Mouse (Mus musculus) liver, embryonic 15.5 days (tissue): ENCODE data around the gene Ddit4. TPM values are rescaled to one million over a fixed set of nuclear protein-coding genes. Genes with fewer than 3 reads are reported as not detected.

Source experiments
- ATAC-seq: fragments of 200-750 bp; cut with Nextera tagmentation; 2 replicates; pipeline ENCODE4 v1.8.0; 2017; ENCODE audit warnings: moderate number of reproducible peaks, mild to moderate bottlenecking, moderate library complexity; ENCODE audit not compliant: insufficient read depth
- H3K27ac ChIP-seq: fragments of 300-500 bp; sonication (generic); replicated peaks from 2 replicates; pipeline ENCODE4 v1.5.1; 2015; ENCODE audit warnings: mild to moderate bottlenecking, inconsistent platforms
- H3K27me3 ChIP-seq: fragments of 300-500 bp; sonication (generic); 2 replicates; pipeline ENCODE4 v1.6.1; 2015; ENCODE audit warnings: mild to moderate bottlenecking, inconsistent platforms
- H3K36me3 ChIP-seq: fragments of 300-500 bp; sonication (generic); replicated peaks from 2 replicates; pipeline ENCODE4 v1.6.1; 2015; ENCODE audit warnings: moderate library complexity, mild to moderate bottlenecking, inconsistent platforms
- H3K4me1 ChIP-seq: fragments of 300-500 bp; sonication (generic); replicated peaks from 2 replicates; pipeline ENCODE4 v1.6.1; 2015; ENCODE audit warnings: inconsistent platforms
- H3K4me2 ChIP-seq: fragments of 300-500 bp; sonication (generic); 2 replicates; pipeline ENCODE4 v1.6.1; 2015; ENCODE audit warnings: moderate library complexity, mild to moderate bottlenecking, inconsistent platforms
- H3K4me3 ChIP-seq: fragments of 300-500 bp; sonication (generic); replicated peaks from 2 replicates; pipeline ENCODE4 v1.5.1; 2015; ENCODE audit warnings: mild to moderate bottlenecking, inconsistent platforms
- H3K9ac ChIP-seq: fragments of 300-500 bp; sonication (generic); 2 replicates; pipeline ENCODE4 v1.6.1; 2015; ENCODE audit warnings: moderate library complexity, mild to moderate bottlenecking, inconsistent platforms
- H3K9me3 ChIP-seq: fragments of 300-500 bp; sonication (generic); replicated peaks from 2 replicates; pipeline ENCODE4 v1.6.1; 2016; ENCODE audit warnings: inconsistent platforms
- WGBS: fragments of 180-500 bp; shearing (Covaris S2); methylation state at CpG from one replicate; pipeline ENCODE4 v1.1.7; 2015; ENCODE audit warnings: mixed read lengths; ENCODE audit not compliant: insufficient replicate concordance; 5-methylcytosine and 5-hydroxymethylcytosine counted together
- polyA plus RNA-seq: library from polyadenylated mRNA; unstranded; fragments of >200 nt; fragmentation: Nextera tagmentation; extraction: Ambion mirVana; gene quantifications from 2 replicates; pipeline ENCODE4 v1.2.1, GENCODE M21; 2015

Gene Ddit4
- polyA plus RNA-seq, 1 experiment from 2014 or later: 5.6 TPM

- peaks cover 45% of the 10 kb centered on the region for H3K4me1 ChIP-seq
- WGBS: 77% methylated on average over 8 of the region's 8 CpGs
- no peak overlapping the region for H3K9ac ChIP-seq
- no peak overlapping the region for H3K27ac ChIP-seq
- H3K36me3 ChIP-seq: no peaks in the 10 kb centered on the region
- H3K27me3 ChIP-seq: peaks cover 40% of the 10 kb centered on the region
- H3K4me2 ChIP-seq: no peak overlapping the region
- no peaks in the 10 kb centered on the region for H3K9me3 ChIP-seq
- no peak overlapping the region for H3K4me3 ChIP-seq
- no peak for ATAC-seq
Observed at GRCm38 (mm10) chr10:59971813-59972212, 20.2 kb upstream of the Ddit4 start.

GRCm38 (mm10) chr10:59970450-59971062 is 18.9 kb upstream of the Ddit4 start:
- no peaks in the 10 kb centered on the region for H3K36me3 ChIP-seq
- peaks cover 40% of the 10 kb centered on the region for H3K27me3 ChIP-seq
- H3K4me1 ChIP-seq: peaks cover 45% of the 10 kb centered on the region
- WGBS: 18% methylated on average over 6 of the region's 6 CpGs
- no peaks in the 10 kb centered on the region for H3K9me3 ChIP-seq
- ATAC-seq: no peak
- peak overlapping the region; percentile 71 for H3K4me2 ChIP-seq
- H3K27ac ChIP-seq: no peak overlapping the region; the same call in 1 of the 2 replicates
- H3K4me3 ChIP-seq: peak overlapping the region; percentile 45
- H3K9ac ChIP-seq: peak overlapping the region; percentile 46; the same call in 1 of the 2 replicates

- under 1% methylated on average over 25 of the region's 25 CpGs for WGBS
Observed at GRCm38 (mm10) chr10:59969821-59970449, 18.3 kb upstream of the Ddit4 start.

GRCm38 (mm10) chr10:59967309-59967942 is 15.8 kb upstream of the Ddit4 start:
- 60% methylated on average over 6 of the region's 6 CpGs for WGBS
- Histone ChIP-seq H3K27me3 (peaks cover 44% of the 10 kb centered on the region), H3K9me3 (no peaks in the 10 kb centered on the region), H3K36me3 (no peaks in the 10 kb centered on the region), H3K4me1 (peaks cover 27% of the 10 kb centered on the region), H3K9ac (no peak overlapping the region), H3K4me2 (no peak overlapping the region), H3K4me3 (no peak overlapping the region), H3K27ac (no peak overlapping the region)
- no peak for ATAC-seq

More at GRCm38 (mm10) chr10:59969821-59970449, 18.3 kb upstream of the Ddit4 start:
- H3K4me1 ChIP-seq: peaks cover 46% of the 10 kb centered on the region
- H3K4me3 ChIP-seq: peak overlapping the region; percentile 45
- peak; percentile 71 for ATAC-seq
- no peaks in the 10 kb centered on the region for H3K36me3 ChIP-seq
- H3K9ac ChIP-seq: peak overlapping the region; percentile 46
- H3K27me3 ChIP-seq: peaks cover 45% of the 10 kb centered on the region
- H3K9me3 ChIP-seq: no peaks in the 10 kb centered on the region
- H3K27ac ChIP-seq: peak overlapping the region; percentile 24; the same call in 1 of the 2 replicates
- peak overlapping the region; percentile 71 for H3K4me2 ChIP-seq

GRCm38 (mm10) chr10:59966743-59967142 is 15.1 kb upstream of the Ddit4 start:
- H3K36me3 ChIP-seq: no peaks in the 10 kb centered on the region
- no peak overlapping the region for H3K4me2 ChIP-seq
- no peaks in the 10 kb centered on the region for H3K9me3 ChIP-seq
- H3K4me1 ChIP-seq: peaks cover 27% of the 10 kb centered on the region
- ATAC-seq: no peak
- H3K9ac ChIP-seq: no peak overlapping the region
- H3K4me3 ChIP-seq: no peak overlapping the region
- peaks cover 37% of the 10 kb centered on the region for H3K27me3 ChIP-seq
- no peak overlapping the region for H3K27ac ChIP-seq
- WGBS: 75% methylated on average over 6 of the region's 6 CpGs

- 76% methylated on average over 8 of the region's 8 CpGs for WGBS
- Histone ChIP-seq H3K9ac (no peak overlapping the region), H3K27ac (no peak overlapping the region), H3K4me2 (no peak overlapping the region), H3K36me3 (no peaks in the 10 kb centered on the region), H3K27me3 (peaks cover 29% of the 10 kb centered on the region), H3K4me1 (peaks cover 22% of the 10 kb centered on the region), H3K9me3 (no peaks in the 10 kb centered on the region), H3K4me3 (no peak overlapping the region)
- ATAC-seq: no peak
Observed at GRCm38 (mm10) chr10:59965788-59966187, 14.2 kb upstream of the Ddit4 start.

- Histone ChIP-seq H3K9me3 (no peaks in the 10 kb centered on the region), H3K4me2 (no peak overlapping the region), H3K27me3 (peaks cover 24% of the 10 kb centered on the region), H3K9ac (no peak overlapping the region), H3K36me3 (no peaks in the 10 kb centered on the region), H3K27ac (no peak overlapping the region), H3K4me1 (peaks cover 18% of the 10 kb centered on the region), H3K4me3 (no peak overlapping the region)
- ATAC-seq: no peak
- WGBS: 60% methylated on average over 9 of the region's 9 CpGs
Observed at GRCm38 (mm10) chr10:59965362-59965695, 13.7 kb upstream of the Ddit4 start.

GRCm38 (mm10) chr10:59964504-59965361 is 13.1 kb upstream of the Ddit4 start:
- 21% methylated on average over 21 of the region's 23 CpGs for WGBS
- Histone ChIP-seq H3K36me3 (no peaks in the 10 kb centered on the region), H3K9me3 (no peaks in the 10 kb centered on the region), H3K27ac (no peak overlapping the region), H3K4me2 (no peak overlapping the region), H3K9ac (no peak overlapping the region), H3K4me1 (peaks cover 12% of the 10 kb centered on the region), H3K4me3 (no peak overlapping the region), H3K27me3 (peaks cover 18% of the 10 kb centered on the region)
- 0 out of 2 replicates have a peak, but pooled peaks have one; percentile 11 for ATAC-seq

- no peak overlapping the region for H3K4me3 ChIP-seq
- no peak overlapping the region for H3K9ac ChIP-seq
- H3K4me2 ChIP-seq: no peak overlapping the region
- H3K9me3 ChIP-seq: no peaks in the 10 kb centered on the region
- peaks cover 18% of the 10 kb centered on the region for H3K27me3 ChIP-seq
- H3K4me1 ChIP-seq: peaks cover 8% of the 10 kb centered on the region
- WGBS: 56% methylated on average over 2 of the region's 2 CpGs
- ATAC-seq: no peak
- H3K36me3 ChIP-seq: no peaks in the 10 kb centered on the region
- no peak overlapping the region for H3K27ac ChIP-seq
Observed at GRCm38 (mm10) chr10:59963609-59964008, 12.0 kb upstream of the Ddit4 start.

- Histone ChIP-seq H3K4me2 (no peak overlapping the region), H3K27me3 (peaks cover 40% of the 10 kb centered on the region), H3K27ac (no peak overlapping the region), H3K4me3 (no peak overlapping the region), H3K9me3 (no peaks in the 10 kb centered on the region), H3K36me3 (no peaks in the 10 kb centered on the region), H3K4me1 (peaks cover 1% of the 10 kb centered on the region; the same call in 1 of the 2 replicates), H3K9ac (no peak overlapping the region)
- WGBS: 68% methylated on average over 12 of the region's 12 CpGs
- no peak for ATAC-seq
Observed at GRCm38 (mm10) chr10:59959517-59959916, 7.9 kb upstream of the Ddit4 start.

- no peak for ATAC-seq
- H3K4me3 ChIP-seq: no peak overlapping the region
- H3K36me3 ChIP-seq: no peaks in the 10 kb centered on the region
- peaks cover 48% of the 10 kb centered on the region for H3K27me3 ChIP-seq
- no peak overlapping the region for H3K9ac ChIP-seq
- H3K4me2 ChIP-seq: no peak overlapping the region
- no peaks in the 10 kb centered on the region for H3K4me1 ChIP-seq
- 35% methylated on average over 5 of the region's 5 CpGs for WGBS
- H3K9me3 ChIP-seq: no peaks in the 10 kb centered on the region
- no peak overlapping the region for H3K27ac ChIP-seq
Observed at GRCm38 (mm10) chr10:59958458-59958857, 6.8 kb upstream of the Ddit4 start.
